Mouse (Mus musculus) liver, embryonic 15.5 days (tissue): ENCODE measurements around the gene Gm20388. TPM values are rescaled to one million over a fixed set of nuclear protein-coding genes. Genes with fewer than 3 reads are reported as not detected.

Experiments
- ATAC-seq: fragments of 200-750 bp; cut with Nextera tagmentation; 2 replicates; pipeline ENCODE4 v1.8.0; 2017; ENCODE audit warnings: moderate number of reproducible peaks, mild to moderate bottlenecking, moderate library complexity; ENCODE audit not compliant: insufficient read depth
- H3K27ac ChIP-seq: fragments of 300-500 bp; sonication (generic); replicated peaks from 2 replicates; pipeline ENCODE4 v1.5.1; 2015; ENCODE audit warnings: mild to moderate bottlenecking, inconsistent platforms
- H3K27me3 ChIP-seq: fragments of 300-500 bp; sonication (generic); 2 replicates; pipeline ENCODE4 v1.6.1; 2015; ENCODE audit warnings: mild to moderate bottlenecking, inconsistent platforms
- H3K36me3 ChIP-seq: fragments of 300-500 bp; sonication (generic); replicated peaks from 2 replicates; pipeline ENCODE4 v1.6.1; 2015; ENCODE audit warnings: moderate library complexity, mild to moderate bottlenecking, inconsistent platforms
- H3K4me1 ChIP-seq: fragments of 300-500 bp; sonication (generic); replicated peaks from 2 replicates; pipeline ENCODE4 v1.6.1; 2015; ENCODE audit warnings: inconsistent platforms
- H3K4me2 ChIP-seq: fragments of 300-500 bp; sonication (generic); 2 replicates; pipeline ENCODE4 v1.6.1; 2015; ENCODE audit warnings: moderate library complexity, mild to moderate bottlenecking, inconsistent platforms
- H3K4me3 ChIP-seq: fragments of 300-500 bp; sonication (generic); replicated peaks from 2 replicates; pipeline ENCODE4 v1.5.1; 2015; ENCODE audit warnings: mild to moderate bottlenecking, inconsistent platforms
- H3K9ac ChIP-seq: fragments of 300-500 bp; sonication (generic); 2 replicates; pipeline ENCODE4 v1.6.1; 2015; ENCODE audit warnings: moderate library complexity, mild to moderate bottlenecking, inconsistent platforms
- H3K9me3 ChIP-seq: fragments of 300-500 bp; sonication (generic); replicated peaks from 2 replicates; pipeline ENCODE4 v1.6.1; 2016; ENCODE audit warnings: inconsistent platforms
- WGBS: fragments of 180-500 bp; shearing (Covaris S2); methylation state at CpG from one replicate; pipeline ENCODE4 v1.1.7; 2015; ENCODE audit warnings: mixed read lengths; ENCODE audit not compliant: insufficient replicate concordance; 5-methylcytosine and 5-hydroxymethylcytosine counted together
- polyA plus RNA-seq: library from polyadenylated mRNA; unstranded; fragments of >200 nt; fragmentation: Nextera tagmentation; extraction: Ambion mirVana; gene quantifications from 2 replicates; pipeline ENCODE4 v1.2.1, GENCODE M21; 2015

The Gm20388 gene
- polyA plus RNA-seq, 1 experiment from 2014 or later: not detected

GRCm38 (mm10) chr8:120926201-120926600 lies 1015.6 kb downstream of the Gm20388 start:
- 62% methylated on average over 9 of the region's 9 CpGs for WGBS
- no peak overlapping the region for H3K4me2 ChIP-seq
- no peak for ATAC-seq
- 0 out of 2 replicates have a peak, but pooled peaks cover 4% of the 10 kb centered on the region for H3K4me1 ChIP-seq
- H3K9ac ChIP-seq: no peak overlapping the region
- no peak overlapping the region for H3K27ac ChIP-seq
- no peaks in the 10 kb centered on the region for H3K27me3 ChIP-seq
- H3K36me3 ChIP-seq: no peaks in the 10 kb centered on the region
- no peaks in the 10 kb centered on the region for H3K9me3 ChIP-seq
- H3K4me3 ChIP-seq: no peak overlapping the region

- no peak overlapping the region for H3K9ac ChIP-seq
- H3K36me3 ChIP-seq: no peaks in the 10 kb centered on the region
- ATAC-seq: no peak
- H3K4me1 ChIP-seq: no peaks in the 10 kb centered on the region
- H3K4me2 ChIP-seq: no peak overlapping the region
- WGBS: 58% methylated on average over 6 of the region's 6 CpGs
- no peak overlapping the region for H3K4me3 ChIP-seq
- no peaks in the 10 kb centered on the region for H3K27me3 ChIP-seq
- H3K27ac ChIP-seq: no peak overlapping the region
- H3K9me3 ChIP-seq: no peaks in the 10 kb centered on the region
Measured at GRCm38 (mm10) chr8:120928082-120928481, 1017.4 kb downstream of the Gm20388 start.

- H3K9ac ChIP-seq: no peak overlapping the region
- WGBS: 72% methylated on average over 9 of the region's 9 CpGs
- ATAC-seq: no peak
Measured at GRCm38 (mm10) chr8:120934596-120934995, 1024.0 kb downstream of the Gm20388 start.

DNA sequence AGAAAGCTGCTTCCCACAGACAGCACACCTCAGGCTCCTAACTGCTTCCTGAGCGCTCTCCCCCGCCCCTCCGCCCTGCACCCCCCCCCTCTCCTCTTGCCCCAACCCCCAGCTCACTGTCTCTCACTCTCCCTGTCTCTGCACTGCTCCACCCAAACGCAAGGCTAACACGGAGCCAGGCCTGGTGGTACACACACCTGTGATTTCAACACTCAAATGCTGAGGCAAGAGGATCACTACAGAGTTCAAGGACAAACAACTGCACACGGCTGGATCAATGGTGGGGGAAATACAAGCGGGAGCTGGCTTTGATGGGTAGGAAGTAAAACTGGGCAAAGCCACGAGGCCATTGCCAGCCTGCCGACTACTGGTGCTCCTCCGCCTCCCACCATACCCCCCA lies 1026.0 kb downstream of the Gm20388 start:
- H3K4me3 ChIP-seq: no peak overlapping the region
- peaks cover 15% of the 10 kb centered on the region; the same call in 1 of the 2 replicates for H3K4me1 ChIP-seq
- H3K9me3 ChIP-seq: no peaks in the 10 kb centered on the region
- no peaks in the 10 kb centered on the region for H3K27me3 ChIP-seq
- WGBS: 32% methylated on average over 10 of the region's 10 CpGs
- H3K36me3 ChIP-seq: no peaks in the 10 kb centered on the region
- H3K4me2 ChIP-seq: 0 out of 2 replicates have a peak overlapping the region, but pooled peaks have one; percentile 10
- peak; percentile 64 for ATAC-seq
- H3K9ac ChIP-seq: no peak overlapping the region
- H3K27ac ChIP-seq: no peak overlapping the region

More at GRCm38 (mm10) chr8:120934596-120934995, 1024.0 kb downstream of the Gm20388 start:
- Histone ChIP-seq H3K4me2 (no peak overlapping the region), H3K4me3 (no peak overlapping the region), H3K36me3 (no peaks in the 10 kb centered on the region), H3K27me3 (no peaks in the 10 kb centered on the region), H3K27ac (no peak overlapping the region), H3K4me1 (peaks cover 15% of the 10 kb centered on the region; the same call in 1 of the 2 replicates), H3K9me3 (no peaks in the 10 kb centered on the region)

GRCm38 (mm10) chr8:120937474-120937873 lies 1026.8 kb downstream of the Gm20388 start:
- Histone ChIP-seq H3K27me3 (no peaks in the 10 kb centered on the region), H3K4me3 (no peak overlapping the region), H3K27ac (no peak overlapping the region), H3K36me3 (no peaks in the 10 kb centered on the region), H3K4me2 (no peak overlapping the region), H3K9me3 (no peaks in the 10 kb centered on the region), H3K9ac (no peak overlapping the region), H3K4me1 (peaks cover 15% of the 10 kb centered on the region; the same call in 1 of the 2 replicates)
- WGBS: 34% methylated on average over 9 of the region's 9 CpGs
- ATAC-seq: no peak

DNA sequence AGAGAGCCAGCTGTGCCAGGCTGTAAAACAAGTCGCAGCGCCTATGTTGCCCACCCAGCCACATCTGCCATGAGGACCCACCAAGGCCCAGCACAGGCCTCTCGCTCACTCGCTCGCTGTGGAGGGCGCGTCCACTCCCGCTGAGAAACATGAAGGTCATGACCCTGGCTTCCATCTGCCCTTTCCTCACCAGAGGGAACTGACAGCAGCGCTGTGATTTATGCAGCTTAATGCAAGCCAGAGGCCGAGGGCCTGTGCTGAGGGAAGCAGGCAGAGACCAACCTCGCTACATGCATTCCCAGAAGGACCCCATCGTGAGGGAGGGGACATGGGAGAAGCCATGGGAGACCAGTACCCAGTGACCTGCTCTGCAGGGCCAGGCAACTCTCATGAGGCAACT lies 1029.6 kb downstream of the Gm20388 start:
- Histone ChIP-seq H3K36me3 (no peaks in the 10 kb centered on the region), H3K4me2 (no peak overlapping the region), H3K4me1 (peaks cover 12% of the 10 kb centered on the region; the same call in 1 of the 2 replicates), H3K9ac (no peak overlapping the region), H3K9me3 (no peaks in the 10 kb centered on the region), H3K27ac (no peak overlapping the region), H3K27me3 (no peaks in the 10 kb centered on the region), H3K4me3 (no peak overlapping the region)
- WGBS: 39% methylated on average over 12 of the region's 12 CpGs
- ATAC-seq: no peak

DNA sequence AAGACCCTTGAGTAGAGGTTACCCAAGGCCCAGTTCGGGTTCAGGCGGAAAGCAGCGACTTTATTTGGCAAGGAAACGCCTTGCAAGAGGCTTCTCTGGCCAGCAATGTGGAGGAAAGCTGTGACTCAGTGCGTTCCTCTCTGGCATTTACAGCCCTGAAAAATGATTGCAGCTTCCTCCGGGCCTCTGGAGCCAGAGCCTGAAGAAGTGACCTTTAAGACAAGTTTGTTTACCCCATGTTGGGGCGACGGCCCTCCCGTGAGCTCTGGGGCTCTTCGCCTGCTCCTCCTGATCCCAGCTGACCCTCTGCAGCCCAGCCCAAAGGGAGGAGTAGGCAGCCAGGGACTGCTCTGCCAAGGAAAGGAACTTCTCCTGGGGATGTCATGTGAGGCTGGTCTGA lies 1036.6 kb downstream of the Gm20388 start:
- Histone ChIP-seq H3K4me3 (no peak overlapping the region), H3K4me1 (no peaks in the 10 kb centered on the region), H3K36me3 (no peaks in the 10 kb centered on the region), H3K27ac (no peak overlapping the region), H3K4me2 (no peak overlapping the region), H3K9ac (no peak overlapping the region), H3K9me3 (no peaks in the 10 kb centered on the region), H3K27me3 (peaks cover 20% of the 10 kb centered on the region)
- WGBS: 29% methylated on average over 10 of the region's 10 CpGs
- ATAC-seq: no peak

- ATAC-seq: no peak
- Histone ChIP-seq H3K27me3 (peaks cover 20% of the 10 kb centered on the region), H3K4me2 (no peak overlapping the region), H3K36me3 (no peaks in the 10 kb centered on the region), H3K4me3 (no peak overlapping the region), H3K9ac (no peak overlapping the region), H3K27ac (no peak overlapping the region), H3K4me1 (no peaks in the 10 kb centered on the region), H3K9me3 (no peaks in the 10 kb centered on the region)
- 31% methylated on average over 4 of the region's 4 CpGs for WGBS
Measured at GRCm38 (mm10) chr8:120948050-120948595, 1037.5 kb downstream of the Gm20388 start.

DNA sequence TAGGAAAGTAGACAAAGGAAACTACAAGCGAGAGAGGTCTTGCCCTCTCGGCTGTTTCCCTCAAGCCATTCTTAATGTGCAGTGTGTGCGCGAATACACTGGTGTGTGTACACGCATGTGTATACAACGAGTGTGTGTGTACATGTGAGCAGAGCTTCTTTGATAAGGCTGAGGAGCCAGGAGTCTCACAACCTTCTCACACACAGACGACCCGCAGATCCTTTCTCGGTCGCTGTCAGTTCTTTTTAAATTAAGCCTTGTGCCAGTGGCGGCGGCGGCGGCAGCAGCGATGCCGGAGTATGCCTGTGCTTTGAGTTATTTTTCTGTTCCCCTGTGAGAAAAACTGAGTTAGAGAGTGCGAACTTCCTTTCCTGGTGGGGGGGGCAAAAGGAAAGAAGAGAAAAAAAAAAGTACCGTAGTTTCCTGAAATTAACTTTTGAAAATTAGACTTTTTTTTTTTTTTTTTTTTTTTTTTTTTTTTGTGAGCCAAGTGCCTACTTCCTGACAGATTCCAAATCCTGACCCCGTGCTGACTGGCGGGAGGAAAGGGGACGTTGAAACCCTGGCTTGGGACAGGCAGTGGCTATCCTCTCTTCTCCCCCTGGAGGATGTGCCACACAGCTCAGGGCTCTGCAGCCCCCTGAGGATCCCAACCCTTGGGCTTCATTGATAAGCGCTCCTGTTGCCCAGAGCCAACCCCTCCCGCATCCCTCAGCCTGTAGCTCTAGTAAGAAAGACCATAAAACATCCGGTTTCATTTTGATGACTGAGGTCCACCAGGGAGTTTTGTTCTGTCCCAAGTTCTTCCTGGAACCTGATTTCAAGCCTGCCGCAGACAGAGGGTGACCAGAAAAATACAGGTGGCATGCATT lies 1038.2 kb downstream of the Gm20388 start:
- no peaks in the 10 kb centered on the region for H3K9me3 ChIP-seq
- no peaks in the 10 kb centered on the region for H3K4me1 ChIP-seq
- ATAC-seq: no peak
- 33% methylated on average over 25 of the region's 25 CpGs for WGBS
- no peak overlapping the region for H3K9ac ChIP-seq
- peaks cover 20% of the 10 kb centered on the region for H3K27me3 ChIP-seq
- H3K4me2 ChIP-seq: no peak overlapping the region; the same call in 1 of the 2 replicates
- H3K4me3 ChIP-seq: no peak overlapping the region
- no peak overlapping the region for H3K27ac ChIP-seq
- H3K36me3 ChIP-seq: no peaks in the 10 kb centered on the region

GRCm38 (mm10) chr8:120950674-120951218 lies 1040.1 kb downstream of the Gm20388 start:
- Histone ChIP-seq H3K4me1 (no peaks in the 10 kb centered on the region), H3K27me3 (peaks cover 20% of the 10 kb centered on the region), H3K4me2 (no peak overlapping the region), H3K9me3 (no peaks in the 10 kb centered on the region), H3K36me3 (no peaks in the 10 kb centered on the region), H3K27ac (no peak overlapping the region), H3K4me3 (no peak overlapping the region), H3K9ac (no peak overlapping the region)
- no peak for ATAC-seq
- 62% methylated on average over 16 of the region's 16 CpGs for WGBS

- no peaks in the 10 kb centered on the region for H3K36me3 ChIP-seq
- H3K4me2 ChIP-seq: no peak overlapping the region
- no peaks in the 10 kb centered on the region for H3K9me3 ChIP-seq
- no peak overlapping the region for H3K9ac ChIP-seq
- no peaks in the 10 kb centered on the region for H3K4me1 ChIP-seq
- H3K27ac ChIP-seq: no peak overlapping the region
- 39% methylated on average over 8 of the region's 8 CpGs for WGBS
- no peak overlapping the region for H3K4me3 ChIP-seq
- ATAC-seq: no peak
- peaks cover 8% of the 10 kb centered on the region for H3K27me3 ChIP-seq
Measured at GRCm38 (mm10) chr8:120959470-120959891, 1048.8 kb downstream of the Gm20388 start.
